In the genomic region with DNA sequence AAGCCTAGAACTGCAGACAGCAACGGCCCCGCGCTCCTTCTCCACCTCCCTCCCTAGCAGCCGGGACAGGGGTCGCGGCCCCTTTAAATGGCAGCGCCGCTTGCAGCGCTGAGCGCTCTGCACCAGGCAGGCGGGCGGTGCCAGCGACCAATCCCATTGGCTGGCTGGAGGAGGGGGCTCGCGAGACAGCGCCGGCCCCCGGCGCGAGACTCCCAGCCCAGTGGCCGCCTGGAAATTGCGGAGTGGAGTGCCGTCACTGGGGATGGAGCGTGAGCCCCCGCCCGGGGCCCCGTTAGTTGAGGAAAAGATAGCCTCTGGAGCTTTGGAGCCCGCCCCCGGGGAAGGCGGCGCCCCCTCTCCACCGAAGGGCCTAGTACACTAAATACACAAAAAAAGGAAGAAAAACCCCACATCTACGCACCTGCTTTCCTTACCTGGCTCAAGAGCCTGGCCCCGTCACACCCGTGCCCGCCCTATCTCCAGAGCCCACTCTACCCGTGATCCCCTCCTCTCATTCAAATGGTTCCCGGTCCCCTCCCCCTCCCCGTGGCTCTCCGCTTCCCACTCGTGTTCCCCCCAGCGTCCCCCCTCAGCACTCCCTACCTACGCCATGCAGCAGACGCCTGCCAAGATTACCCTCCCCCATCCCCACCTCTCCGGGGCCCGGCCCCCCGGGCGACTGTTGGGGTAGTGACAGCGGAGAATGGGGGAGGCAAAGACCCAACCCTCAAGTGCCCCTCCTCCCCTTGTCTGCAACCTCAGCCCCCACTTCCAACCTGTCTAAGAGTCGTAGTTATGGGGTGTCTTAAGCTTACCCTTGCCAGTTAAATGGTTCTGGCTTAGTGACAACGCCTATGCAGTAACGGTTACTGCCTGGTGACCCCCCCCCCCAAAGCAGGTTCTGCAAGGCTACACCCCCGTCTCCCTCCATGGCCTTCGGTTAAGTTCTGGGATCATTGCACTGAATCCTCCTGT, we compare ENCODE assay signal across 7 mouse cellular contexts. TPM values are rescaled to one million over a fixed set of nuclear protein-coding genes. Genes with fewer than 3 reads are reported as not detected.
DNase-seq lines count a peak whose midpoint lies in the region; ATAC-seq lines count a peak whose summit lies in the region.

No protein-coding gene starts in this region.

- no peaks in the 10 kb centered on the region for H3K36me3 ChIP-seq in embryonic facial prominence, embryonic 11.5 days (replicated peaks; ENCODE audit: control insufficient read depth, insufficient read depth, low read depth, low read length)
- peaks cover 19% of the 10 kb centered on the region for H3K36me3 ChIP-seq in limb, embryonic 10.5 days
- H3K36me3 ChIP-seq in midbrain, embryonic 12.5 days: no peaks in the 10 kb centered on the region

- H3K4me3 ChIP-seq in embryonic facial prominence, embryonic 11.5 days (ENCODE audit: low read depth, low read length): peak overlapping the region; percentile 53
- peak overlapping the region; percentile 63 for H3K4me3 ChIP-seq in limb, embryonic 10.5 days
- H3K4me3 ChIP-seq in midbrain, embryonic 12.5 days: peak overlapping the region; percentile 57

- H3K9ac ChIP-seq in embryonic facial prominence, embryonic 11.5 days (replicated peaks; ENCODE audit: low read length): peak overlapping the region; percentile 64
- H3K9ac ChIP-seq in midbrain, embryonic 12.5 days (replicated peaks): peak overlapping the region; percentile 68

- no peaks in the 10 kb centered on the region for H3K27me3 ChIP-seq in embryonic facial prominence, embryonic 11.5 days (ENCODE audit: control insufficient read depth, insufficient read depth, low read length)
- peaks cover 82% of the 10 kb centered on the region for H3K27me3 ChIP-seq in limb, embryonic 10.5 days (ENCODE audit: low read depth, poor library complexity, severe bottlenecking)
- peaks cover 3% of the 10 kb centered on the region; the same call in 1 of the 2 replicates for H3K27me3 ChIP-seq in midbrain, embryonic 12.5 days

- H3K27ac ChIP-seq in embryonic facial prominence, embryonic 11.5 days (replicated peaks; ENCODE audit: low read depth, low read length): no peak overlapping the region
- H3K27ac ChIP-seq in limb, embryonic 10.5 days: peak overlapping the region; percentile 87
- peak overlapping the region; percentile 60 for H3K27ac ChIP-seq in midbrain, embryonic 12.5 days (replicated peaks)

- peak overlapping the region; percentile 64 for H3K4me2 ChIP-seq in embryonic facial prominence, embryonic 11.5 days (ENCODE audit: low read depth, low read length)
- H3K4me2 ChIP-seq in midbrain, embryonic 12.5 days (replicated peaks): peak overlapping the region; percentile 58

- H3K4me1 ChIP-seq in embryonic facial prominence, embryonic 11.5 days (ENCODE audit: control insufficient read depth, insufficient read depth, low read length): no peaks in the 10 kb centered on the region; the same call in 1 of the 2 replicates
- peaks cover 18% of the 10 kb centered on the region for H3K4me1 ChIP-seq in limb, embryonic 10.5 days
- H3K4me1 ChIP-seq in midbrain, embryonic 12.5 days: peaks cover 11% of the 10 kb centered on the region

- peak; percentile 93 for DNase-seq in adrenal gland, postnatal 14 days
- DNase-seq in embryonic facial prominence, embryonic 11.5 days (ENCODE audit: low spot score): peak; percentile 89
- DNase-seq in heart, adult 11 months: peak; percentile 99
- peak; percentile 81 for DNase-seq in kidney, adult 18-20 months
- DNase-seq in limb, embryonic 10.5 days (ENCODE audit: low spot score): peak; percentile 87
- peak; percentile 86 for DNase-seq in skeletal muscle tissue, adult 2 months (ENCODE audit: low read depth, low spot score)

- WGBS in embryonic facial prominence, embryonic 11.5 days: 16% methylated on average over 43 of the region's 54 CpGs
- 9% methylated on average over 52 of the region's 54 CpGs for WGBS in limb, embryonic 10.5 days
- WGBS in midbrain, embryonic 12.5 days: 18% methylated on average over 47 of the region's 54 CpGs

- ATAC-seq in embryonic facial prominence, embryonic 11.5 days (replicated peaks; ENCODE audit: insufficient number of reproducible peaks, low FRiP score, low TSS enrichment, low read depth): peak; percentile 94
- ATAC-seq in midbrain, embryonic 12.5 days (ENCODE audit: low FRiP score, low read depth): peak; percentile 96

- no peaks in the 10 kb centered on the region for H3K9me3 ChIP-seq in embryonic facial prominence, embryonic 11.5 days (replicated peaks; ENCODE audit: control insufficient read depth, low read length)
- H3K9me3 ChIP-seq in limb, embryonic 10.5 days (replicated peaks): no peaks in the 10 kb centered on the region
- no peaks in the 10 kb centered on the region for H3K9me3 ChIP-seq in midbrain, embryonic 12.5 days

RNA-seq across cellular contexts. Expression of a gene that starts 0.6 kb away (rescaled TPM):
- total RNA-seq in adrenal gland, postnatal 14 days (2021): 63.6 and 69.8 TPM in 2 replicates
- polyA plus RNA-seq in embryonic facial prominence, embryonic 11.5 days (2014; fragmentation: Nextera tagmentation; extraction: Ambion mirVana): 25.2 and 26.2 TPM in 2 replicates
- 23.0 and 30.8 TPM in 2 replicates for polyA plus RNA-seq in limb, embryonic 10.5 days (2016; fragmentation: Nextera tagmentation; extraction: Ambion mirVana)
- polyA plus RNA-seq in midbrain, embryonic 12.5 days (2016; fragmentation: Nextera tagmentation; extraction: Ambion mirVana): 36.6 and 39.2 TPM in 2 replicates

RNA-seq across cellular contexts. Expression of a gene that starts 9.1 kb away (rescaled TPM):
- total RNA-seq in adrenal gland, postnatal 14 days (2021): 218 and 232 TPM in 2 replicates
- 682 and 720 TPM in 2 replicates for polyA plus RNA-seq in embryonic facial prominence, embryonic 11.5 days (2014; fragmentation: Nextera tagmentation; extraction: Ambion mirVana)
- 627 and 644 TPM in 2 replicates for polyA plus RNA-seq in limb, embryonic 10.5 days (2016; fragmentation: Nextera tagmentation; extraction: Ambion mirVana)
- 572 and 581 TPM in 2 replicates for polyA plus RNA-seq in midbrain, embryonic 12.5 days (2016; fragmentation: Nextera tagmentation; extraction: Ambion mirVana)

RNA-seq across cellular contexts. Expression of a gene that starts 28.9 kb away (rescaled TPM):
- 0.41 and 1.0 TPM in 2 replicates for total RNA-seq in adrenal gland, postnatal 14 days (2021)
- polyA plus RNA-seq in embryonic facial prominence, embryonic 11.5 days (2014; fragmentation: Nextera tagmentation; extraction: Ambion mirVana): 1.3 and 2.5 TPM in 2 replicates
- 2.2 and 2.9 TPM in 2 replicates for polyA plus RNA-seq in limb, embryonic 10.5 days (2016; fragmentation: Nextera tagmentation; extraction: Ambion mirVana)
- polyA plus RNA-seq in midbrain, embryonic 12.5 days (2016; fragmentation: Nextera tagmentation; extraction: Ambion mirVana): 2.8 and 3.4 TPM in 2 replicates

RNA-seq across cellular contexts. Expression of a gene that starts 43.8 kb away (rescaled TPM):
- total RNA-seq in adrenal gland, postnatal 14 days (2021): 2.7 and 72.8 TPM in 2 replicates
- 0.18 and 0.40 TPM in 2 replicates for polyA plus RNA-seq in embryonic facial prominence, embryonic 11.5 days (2014; fragmentation: Nextera tagmentation; extraction: Ambion mirVana)
- polyA plus RNA-seq in limb, embryonic 10.5 days (2016; fragmentation: Nextera tagmentation; extraction: Ambion mirVana): not detected in 2 replicates
- not detected in 2 replicates for polyA plus RNA-seq in midbrain, embryonic 12.5 days (2016; fragmentation: Nextera tagmentation; extraction: Ambion mirVana)
